Mouse (Mus musculus): Measurements from ENCODE around the gene Ensa.
A peak's percentile ranks its signal among the peaks of the same experiment; 100 is the strongest.
"Not testable (repeated sequence)": the region's sequence is repeated elsewhere in the genome, so short reads cannot be mapped to it uniquely, and the experiment has no call there.

Ensa gene

DNA sequence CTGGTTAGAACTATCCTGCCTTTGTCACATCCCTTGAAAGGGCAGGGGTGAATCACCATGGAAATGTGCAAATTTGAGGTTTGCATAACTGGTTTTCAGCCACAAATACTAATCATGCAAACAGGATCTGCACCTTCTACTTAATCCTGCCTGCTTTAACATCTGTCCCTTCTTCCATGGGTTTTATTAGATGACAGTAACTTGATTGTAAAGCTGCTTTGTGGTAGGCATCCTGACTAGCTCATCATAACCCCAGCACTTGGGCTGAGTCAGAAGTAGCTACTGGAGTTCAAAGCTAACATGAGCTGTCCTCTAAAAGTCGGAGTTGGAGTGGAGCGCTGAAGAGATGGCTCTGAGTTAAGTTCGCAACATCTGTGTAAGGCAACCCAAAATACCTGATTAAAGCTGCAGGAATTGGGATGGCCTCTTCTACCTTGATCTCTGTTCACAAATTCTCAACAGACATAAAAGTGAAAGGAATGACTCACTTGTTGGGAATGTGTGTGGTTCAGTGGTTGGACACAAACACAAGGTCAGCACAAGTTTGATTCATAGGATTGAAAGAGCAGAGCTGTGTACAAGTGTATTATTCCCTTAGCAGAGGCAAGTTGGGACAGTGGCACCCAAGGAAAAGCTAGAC lies 39.3 kb downstream of the Ensa start:
- DNase-seq = peak; percentile 2

GRCm38 (mm10) chr3:95664940-95665352 lies 40.2 kb downstream of the Ensa start:
- DNase-seq = peak; percentile 4

DNA sequence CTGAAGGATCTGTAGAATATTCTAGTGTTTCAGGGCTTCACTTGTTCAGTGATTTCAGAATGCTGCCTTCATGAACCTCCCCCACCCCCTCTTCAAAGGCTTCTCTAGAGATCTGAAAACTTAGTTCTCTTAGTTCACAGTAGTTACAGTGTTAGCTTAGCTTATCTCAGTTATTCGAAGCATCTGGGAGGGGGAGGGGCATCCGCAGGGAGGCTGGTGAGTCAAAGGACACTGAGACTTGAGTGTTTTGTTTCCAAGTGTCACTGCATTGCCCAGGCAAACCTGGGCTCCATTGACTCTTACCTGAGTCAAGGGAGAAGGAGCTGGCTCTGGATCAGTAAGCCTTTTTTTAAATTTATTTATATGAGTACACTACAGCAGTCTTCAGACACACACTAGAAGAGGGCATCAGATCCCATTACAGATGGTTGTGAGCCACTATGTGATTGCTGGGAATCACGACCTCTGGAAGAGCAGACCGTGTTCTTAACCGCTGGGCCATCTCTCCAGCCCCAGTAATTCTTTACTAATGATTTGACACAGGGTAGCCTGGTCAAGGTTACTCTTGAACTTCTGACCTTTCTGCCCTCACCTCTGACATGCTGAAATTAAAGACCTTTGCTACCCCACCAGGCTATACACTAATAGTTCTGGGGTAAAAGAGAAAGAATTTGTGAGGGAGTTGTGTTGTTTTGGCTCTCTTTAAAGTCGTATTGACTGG lies 41.5 kb downstream of the Ensa start:
- DNase-seq = peak; percentile 86

DNA sequence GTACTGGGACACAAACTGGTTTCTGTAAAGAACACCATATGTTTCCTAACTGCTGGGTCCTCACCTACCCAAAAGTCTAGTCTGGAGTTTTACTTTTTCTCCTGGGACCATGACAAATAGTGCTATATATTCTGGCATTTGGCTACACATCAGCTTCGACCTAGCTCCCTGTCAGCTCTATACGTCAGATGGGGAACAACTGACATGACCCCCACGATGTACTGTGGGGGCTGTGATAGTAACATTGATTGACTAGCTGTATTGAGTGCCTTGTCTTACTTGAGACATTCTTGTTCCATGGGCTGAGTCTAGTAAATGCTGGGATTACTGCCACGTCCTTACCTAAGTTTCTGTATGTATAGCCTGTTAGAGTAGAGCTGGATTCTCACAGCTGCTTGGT lies 42.7 kb downstream of the Ensa start:
- no peak for DNase-seq

DNA sequence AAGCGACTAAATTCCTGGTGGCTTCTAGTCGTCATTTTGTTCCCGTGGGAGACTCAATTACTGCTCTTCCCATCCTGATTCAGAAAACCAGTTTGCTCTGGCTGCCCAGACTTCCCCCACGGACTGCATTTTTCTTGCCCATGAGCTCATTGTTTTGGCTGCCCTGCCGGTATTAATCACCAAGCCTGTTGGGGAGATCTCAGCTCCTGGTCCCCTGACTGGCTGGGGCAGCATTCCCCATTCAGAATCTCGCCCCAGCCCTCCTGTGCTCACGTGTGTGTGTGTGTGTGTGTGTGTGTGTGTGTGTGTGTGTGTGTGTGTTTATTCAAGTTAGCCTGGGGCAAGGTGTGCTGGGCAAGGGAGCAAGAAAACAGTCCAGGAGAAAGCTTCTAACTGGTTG lies 43.2 kb downstream of the Ensa start:
- peak; percentile 85 for DNase-seq

- no peak for DNase-seq
Observed at GRCm38 (mm10) chr3:95668589-95669308, 44.0 kb downstream of the Ensa start.

DNA sequence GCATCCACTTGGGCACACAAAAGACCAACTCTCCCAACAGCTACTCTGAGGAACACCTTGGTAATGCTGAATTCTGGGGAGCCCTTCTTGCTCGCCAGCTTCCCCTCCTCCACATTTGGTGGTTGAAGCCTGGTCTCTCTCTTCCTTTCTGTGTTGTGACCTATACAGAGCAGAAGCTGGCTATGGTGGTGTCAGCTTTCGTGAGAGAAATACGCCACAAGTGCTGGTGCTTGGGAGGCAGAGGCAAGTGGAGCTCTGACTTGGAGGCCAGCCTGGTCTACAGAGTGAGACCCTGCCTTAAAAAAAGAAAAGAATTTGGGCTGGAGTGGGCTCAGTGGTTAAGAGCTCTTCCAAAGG lies 44.5 kb downstream of the Ensa start:
- no peak for DNase-seq

DNA sequence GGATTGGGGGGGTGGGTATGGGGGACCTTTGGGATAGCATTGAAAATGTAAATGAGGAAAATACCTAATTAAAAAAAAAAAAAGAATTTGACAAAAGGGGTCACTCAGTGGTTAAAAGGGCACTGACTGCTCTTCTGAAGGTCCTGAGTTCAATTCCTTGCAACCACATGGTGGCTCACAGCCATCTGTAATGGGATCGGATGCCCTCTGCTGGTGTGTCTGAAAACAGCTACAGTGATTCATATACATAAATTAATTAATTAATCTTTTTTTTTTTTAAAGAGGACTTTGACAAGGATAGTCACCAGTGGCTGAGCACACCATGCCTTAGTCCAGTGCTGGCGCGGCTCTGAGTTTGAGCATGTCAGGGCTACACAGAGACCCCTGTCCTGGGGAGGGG lies 45.6 kb downstream of the Ensa start:
- not testable (repeated sequence) for DNase-seq

DNA sequence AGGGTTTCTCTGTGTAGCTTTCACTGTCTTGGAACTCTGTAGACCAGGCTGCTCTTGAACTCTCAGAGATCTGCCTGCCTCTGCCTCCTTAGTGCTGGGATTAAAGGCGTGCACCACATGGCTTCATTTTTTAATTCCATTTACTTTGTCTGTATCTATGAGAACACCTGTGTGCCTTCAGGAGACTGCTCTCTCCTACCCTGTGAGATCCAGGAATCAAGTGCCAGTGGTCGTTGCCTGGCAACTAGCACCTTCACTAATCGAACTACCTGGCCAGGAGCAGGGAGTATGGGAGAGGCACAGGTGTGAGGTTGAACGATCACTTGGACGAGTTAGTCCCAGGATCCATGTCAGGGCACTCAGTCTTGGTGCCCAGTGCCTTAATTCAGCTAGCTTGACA lies 46.4 kb downstream of the Ensa start:
- DNase-seq = no peak

DNA sequence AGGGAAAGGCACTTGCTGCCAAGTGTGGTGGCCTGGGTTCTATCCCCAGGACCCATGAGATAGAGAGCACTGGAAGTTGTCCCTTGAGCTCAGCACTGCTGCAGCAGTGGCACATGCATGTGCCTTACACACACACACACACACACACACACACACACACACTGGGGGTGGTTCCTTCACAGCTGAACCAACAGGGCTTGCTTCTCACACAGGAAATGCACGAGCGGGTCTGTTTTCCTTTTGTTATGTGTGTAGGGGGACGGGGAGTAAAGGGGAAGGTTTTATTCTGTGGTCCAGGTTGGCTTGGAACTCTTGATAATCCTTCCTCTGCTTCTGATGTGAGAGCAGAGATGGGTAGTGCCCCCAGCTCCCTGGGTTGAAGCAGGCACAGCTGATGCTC lies 47.7 kb downstream of the Ensa start:
- peak; percentile 63 for DNase-seq

GRCm38 (mm10) chr3:95672861-95673706 lies 48.3 kb downstream of the Ensa start:
- peak; percentile 64 for DNase-seq

- peak; percentile 50 for DNase-seq
Observed at GRCm38 (mm10) chr3:95673707-95674211, 49.0 kb downstream of the Ensa start.

DNA sequence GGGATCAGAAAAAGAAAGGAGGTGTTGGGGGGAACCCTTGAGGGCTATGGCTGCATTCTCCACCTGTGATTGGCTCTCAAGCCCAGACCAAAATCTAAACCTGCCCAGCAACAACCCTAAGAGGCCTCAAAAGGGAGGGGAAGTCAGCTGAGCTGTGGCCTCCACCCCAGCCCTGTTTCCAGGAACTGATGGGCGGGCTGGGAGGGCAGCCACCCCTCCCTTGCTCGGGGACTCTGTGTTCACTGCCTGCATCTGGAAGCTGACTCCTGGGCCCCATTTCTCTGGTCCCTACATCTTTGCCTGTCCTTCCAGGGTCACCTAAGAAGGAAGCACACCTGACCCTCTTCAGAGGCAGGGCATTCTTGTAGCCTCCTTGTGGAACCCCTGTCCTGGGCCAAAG lies 49.4 kb downstream of the Ensa start:
- peak; percentile 90 for DNase-seq

GRCm38 (mm10) chr3:95674812-95675211 lies 50.0 kb downstream of the Ensa start:
- DNase-seq = peak; percentile 70

DNA sequence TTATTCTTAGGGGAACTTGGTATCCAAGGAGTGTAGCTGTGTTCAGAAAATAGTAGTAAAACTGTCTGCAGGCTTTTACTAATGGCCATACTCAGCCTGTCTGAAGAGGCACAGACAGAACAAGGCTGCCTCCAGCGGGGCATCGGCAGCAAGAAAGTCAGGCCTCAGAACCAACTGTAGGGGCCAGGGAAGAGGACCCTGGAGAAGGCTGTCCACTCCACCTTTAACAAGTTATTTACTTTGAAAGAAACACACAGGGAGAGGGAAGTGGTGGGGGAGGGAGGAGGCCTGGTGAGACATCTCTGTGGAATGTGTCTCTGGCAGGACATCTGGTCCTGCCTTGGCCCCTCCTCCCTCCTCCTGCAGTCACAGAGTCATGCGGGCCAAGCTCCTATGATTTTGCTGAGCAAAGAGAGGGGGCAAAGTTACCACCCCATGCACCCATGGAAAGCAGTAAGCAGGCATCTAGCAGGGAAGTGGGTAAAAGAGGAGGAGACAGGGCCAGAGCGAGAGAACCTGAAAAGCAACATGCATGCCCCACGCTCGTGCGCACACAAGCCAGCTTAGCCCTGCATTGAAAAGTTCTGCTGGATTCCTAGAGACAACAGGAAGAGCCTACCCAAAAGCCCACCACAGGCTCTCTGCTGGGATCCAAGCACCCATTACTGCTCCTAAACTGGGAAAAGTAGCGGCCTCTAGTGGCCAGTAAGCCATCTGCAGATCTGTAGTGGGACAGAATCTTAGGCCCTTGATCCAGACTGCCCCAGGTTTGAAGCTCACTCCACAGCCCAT lies 50.7 kb downstream of the Ensa start:
- peak; percentile 92 for DNase-seq

GRCm38 (mm10) chr3:95676745-95677419 lies 52.1 kb downstream of the Ensa start:
- DNase-seq = peak; percentile 90

- no peak for DNase-seq
Observed at GRCm38 (mm10) chr3:95677420-95678090, 52.8 kb downstream of the Ensa start.

DNA sequence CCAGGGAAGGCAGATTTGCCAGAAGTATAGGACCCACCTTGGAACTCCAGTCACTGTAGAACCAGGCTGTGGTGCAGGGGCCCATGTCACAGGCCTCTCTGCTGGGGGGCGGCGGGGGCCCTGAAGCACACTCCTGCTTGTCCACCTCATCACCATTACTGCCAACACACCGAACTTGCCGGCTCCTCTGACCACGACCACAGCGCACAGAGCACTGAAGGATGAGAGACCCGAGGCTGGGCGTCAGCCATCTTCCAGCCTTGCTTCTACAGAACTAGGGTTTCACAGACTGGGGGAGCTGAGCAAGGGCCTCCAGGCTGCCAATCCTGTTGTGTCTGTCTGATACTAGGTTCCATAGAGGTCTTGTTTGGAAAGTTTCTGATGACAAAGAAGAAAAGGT lies 54.8 kb downstream of the Ensa start:
- no peak for DNase-seq

- DNase-seq = no peak
Observed at GRCm38 (mm10) chr3:95680673-95681072, 55.9 kb downstream of the Ensa start.

GRCm38 (mm10) chr3:95681365-95681764 lies 56.6 kb downstream of the Ensa start:
- no peak for DNase-seq

Data from lung, postnatal 10 days (tissue).